In genomic region chr7:25305956-25306613, GRCm38 (mm10) we compare ENCODE assay signal across 8 mouse cellular contexts. TPM values are rescaled to one million over a fixed set of nuclear protein-coding genes. Genes with fewer than 3 reads are reported as not detected.
DNase-seq lines count a peak whose midpoint lies in the region; ATAC-seq and TF ChIP-seq lines count a peak whose summit lies in the region.

Gene Tmem145, plus strand, starts transcription at chr7:25306106.

- peak; percentile 73 for ATAC-seq in hindbrain, embryonic 13.5 days (ENCODE audit: low FRiP score)
- peak; percentile 78 for ATAC-seq in midbrain, embryonic 14.5 days (ENCODE audit: low FRiP score, low TSS enrichment)
- ATAC-seq in activated CD4-positive, CD25-positive, alpha-beta regulatory T cell, adult 4 months = no peak

- no peak within 1 kb of the TSS for H3K4me3 ChIP-seq in MEL (ENCODE audit: control insufficient read depth in 1 of 2, insufficient read depth in 1 of 2, low read depth in 2 of 2, low read length in 2 of 2)
- peak within 1 kb of the TSS; percentile 72 for H3K4me3 ChIP-seq in hindbrain, embryonic 13.5 days
- H3K4me3 ChIP-seq in limb, embryonic 10.5 days = peak within 1 kb of the TSS; percentile 59
- peak within 1 kb of the TSS; percentile 75 for H3K4me3 ChIP-seq in midbrain, embryonic 14.5 days (replicated peaks; ENCODE audit: low read depth, low read length)

- TF ChIP-seq CTCF in MEL (IDR thresholded peaks at IDR 0.05 in 2 of 3, conservative IDR thresholded peaks at IDR 0.05 in 1 of 3; ENCODE audit: control insufficient read depth in 1 of 3, insufficient read depth in 1 of 3, low read depth in 2 of 3, low read length in 3 of 3, poor library complexity in 1 of 3, severe bottlenecking in 1 of 3) = no peak

- TF ChIP-seq RAD21 in MEL (IDR thresholded peaks at IDR 0.05; ENCODE audit: low read depth, low read length) = no peak

- H3K9me3 ChIP-seq in MEL (replicated peaks; ENCODE audit: insufficient read depth, low read length) = no peaks in the 10 kb centered on the region
- no peaks in the 10 kb centered on the region for H3K9me3 ChIP-seq in hindbrain, embryonic 13.5 days
- no peaks in the 10 kb centered on the region for H3K9me3 ChIP-seq in limb, embryonic 10.5 days (replicated peaks)
- no peaks in the 10 kb centered on the region for H3K9me3 ChIP-seq in midbrain, embryonic 14.5 days (ENCODE audit: control insufficient read depth, low read length)

- intact Hi-C loops in gastrocnemius, postnatal 14 days (cut with DNase I; ENCODE audit: low total_unique reads) = no loop called here

- H3K9ac ChIP-seq in MEL (ENCODE audit: control insufficient read depth, low read depth, low read length, poor library complexity, severe bottlenecking) = no peak within 1 kb of the TSS
- peak within 1 kb of the TSS; percentile 93 for H3K9ac ChIP-seq in hindbrain, embryonic 13.5 days
- H3K9ac ChIP-seq in midbrain, embryonic 14.5 days (replicated peaks; ENCODE audit: low read length) = peak within 1 kb of the TSS; percentile 94

- no peaks in the 10 kb centered on the region for H3K4me1 ChIP-seq in MEL (ENCODE audit: control insufficient read depth in 1 of 2, insufficient read depth in 2 of 2, low read length in 2 of 2)
- peaks cover 20% of the 10 kb centered on the region for H3K4me1 ChIP-seq in hindbrain, embryonic 13.5 days (replicated peaks)
- H3K4me1 ChIP-seq in limb, embryonic 10.5 days = peaks cover 14% of the 10 kb centered on the region
- peaks cover 7% of the 10 kb centered on the region for H3K4me1 ChIP-seq in midbrain, embryonic 14.5 days (ENCODE audit: control insufficient read depth, insufficient read depth, low read length)

- WGBS in hindbrain, embryonic 13.5 days = under 1% methylated on average over 44 of the region's 47 CpGs
- under 1% methylated on average over 47 of the region's 47 CpGs for WGBS in limb, embryonic 10.5 days
- WGBS in midbrain, embryonic 14.5 days = under 1% methylated on average over 44 of the region's 47 CpGs

- H3K36me3 ChIP-seq in MEL (ENCODE audit: control insufficient read depth in 1 of 2, insufficient read depth in 2 of 2, low read length in 2 of 2) = no peaks in the 10 kb centered on the region
- H3K36me3 ChIP-seq in hindbrain, embryonic 13.5 days = peaks cover 14% of the 10 kb centered on the region
- no peaks in the 10 kb centered on the region for H3K36me3 ChIP-seq in limb, embryonic 10.5 days
- peaks cover 11% of the 10 kb centered on the region; the same call in 1 of the 2 replicates for H3K36me3 ChIP-seq in midbrain, embryonic 14.5 days (ENCODE audit: control insufficient read depth, insufficient read depth, low read length)

- no peak for TF ChIP-seq POLR2A in MEL (IDR thresholded peaks at IDR 0.05; ENCODE audit: control insufficient read depth in 1 of 2, insufficient read depth in 1 of 2, low read depth in 1 of 2, low read length in 2 of 2, poor library complexity in 1 of 2)

- peak within 1 kb of the TSS; percentile 80 for H3K4me2 ChIP-seq in hindbrain, embryonic 13.5 days
- peak within 1 kb of the TSS; percentile 85 for H3K4me2 ChIP-seq in midbrain, embryonic 14.5 days (ENCODE audit: low read length)

- peak; percentile 36 for DNase-seq in gastrocnemius, postnatal 14 days
- DNase-seq in gastrocnemius, adult 8-10 months (ENCODE audit: low spot score in 2 of 2) = no peak
- peak; percentile 69 for DNase-seq in MEL (ENCODE audit: low read depth, low spot score)
- DNase-seq in embryo, embryonic 11.5 days (ENCODE audit: low read depth, low spot score) = peak; percentile 75
- DNase-seq in limb, embryonic 10.5 days (ENCODE audit: low spot score) = peak; percentile 85
- peak; percentile 88 for DNase-seq in midbrain, embryonic 14.5 days

- H3K79me2 ChIP-seq in MEL (ENCODE audit: control insufficient read depth, insufficient read depth, low read length, poor library complexity) = no peaks in the 10 kb centered on the region

- peaks cover 1 to 2% of the 10 kb centered on the region in 2 experiments; a peak in 2 of 4 replicates for H3K27me3 ChIP-seq in MEL (ENCODE audit: control insufficient read depth in 1 of 2, insufficient read depth in 2 of 2, low read length in 2 of 2)
- H3K27me3 ChIP-seq in hindbrain, embryonic 13.5 days = peaks cover 23% of the 10 kb centered on the region
- peaks cover 60% of the 10 kb centered on the region for H3K27me3 ChIP-seq in limb, embryonic 10.5 days (ENCODE audit: low read depth, poor library complexity, severe bottlenecking)
- peaks cover under 1% of the 10 kb centered on the region; the same call in 1 of the 2 replicates for H3K27me3 ChIP-seq in midbrain, embryonic 14.5 days (ENCODE audit: control insufficient read depth, insufficient read depth, low read length)

- no peak within 1 kb of the TSS for H3K27ac ChIP-seq in MEL (ENCODE audit: control insufficient read depth, low read depth, low read length)
- peak within 1 kb of the TSS; percentile 95 for H3K27ac ChIP-seq in hindbrain, embryonic 13.5 days
- H3K27ac ChIP-seq in limb, embryonic 10.5 days = peak within 1 kb of the TSS; percentile 26; the same call in 1 of the 2 replicates
- peak within 1 kb of the TSS; percentile 92 for H3K27ac ChIP-seq in midbrain, embryonic 14.5 days (replicated peaks; ENCODE audit: low read depth, low read length)

- no peak for TF ChIP-seq EP300 in MEL (IDR thresholded peaks at IDR 0.05; ENCODE audit: low read depth in 1 of 2, low read length in 2 of 2)

TF ChIP-seq in MEL, 35 proteins besides CTCF, POLR2A, EP300 and RAD21:
- TF ChIP-seq SIN3A (IDR thresholded peaks at IDR 0.05; ENCODE audit: low read length) = 0 out of 2 replicates have a peak, but pooled peaks have one; percentile 26
- peak; percentile 43; the same call in 1 of the 2 replicates for TF ChIP-seq MXI1 (IDR thresholded peaks at IDR 0.05; ENCODE audit: low read depth, low read length)
- TF ChIP-seq NELFE (IDR thresholded peaks at IDR 0.05; ENCODE audit: low read depth, low read length) = no peak
- no peak for TF ChIP-seq HCFC1 (IDR thresholded peaks at IDR 0.05; ENCODE audit: low read depth, low read length)

RNA-seq across cellular contexts. Expression of gene Tmem145, which starts in this region (rescaled TPM):
- total RNA-seq in gastrocnemius, postnatal 14 days (2021) = not detected
- not detected for total RNA-seq in gastrocnemius, adult 8-10 months (2022)
- total RNA-seq in MEL (2012; rRNA removed) = not detected in 2 replicates
- not detected for polyA plus RNA-seq in MEL (2012; ENCODE audit: insufficient read depth in 1 of 2, insufficient read length in 2 of 2, low read depth in 1 of 2, low replicate concordance in 2 of 2, missing spikeins in 1 of 2)
- polyA plus RNA-seq in hindbrain, embryonic 13.5 days (2015; fragmentation: Nextera tagmentation; extraction: Ambion mirVana) = 49.5 and 50.6 TPM in 2 replicates
- 0.14 and 0.38 TPM in 2 replicates for polyA plus RNA-seq in limb, embryonic 10.5 days (2016; fragmentation: Nextera tagmentation; extraction: Ambion mirVana)
- polyA plus RNA-seq in midbrain, embryonic 14.5 days (2014; fragmentation: Nextera tagmentation; extraction: Ambion mirVana) = 68.6 and 77.8 TPM in 2 replicates
- polyA plus RNA-seq in activated CD4-positive, CD25-positive, alpha-beta regulatory T cell, adult 4 months (2017; shearing (Covaris generic)) = not detected

Comparison
In these comparisons a context has a peak if more than half of its experiments do, and no peak if none do; other contexts are left out.
1. RNA of gene Tmem145 (polyA plus RNA-seq): 68.6 to 77.8 TPM in midbrain, embryonic 14.5 days and 49.5 to 50.6 TPM in hindbrain, embryonic 13.5 days; 0.14 to 0.38 TPM in limb, embryonic 10.5 days, not detected in MEL and not detected in activated CD4-positive, CD25-positive, alpha-beta regulatory T cell, adult 4 months; every median in the first group is over 10 times any median in the second.
2. Peak in DNase-seq in gastrocnemius, postnatal 14 days; RNA of the gene not detected or under 1 TPM.
3. Peak in DNase-seq in MEL; RNA of the gene not detected or under 1 TPM.
4. Peak in DNase-seq, H3K4me3 ChIP-seq and H3K27ac ChIP-seq in limb, embryonic 10.5 days; RNA of the gene not detected or under 1 TPM.
5. DNase-seq: peak in embryo, embryonic 11.5 days (single experiment) and midbrain, embryonic 14.5 days (single experiment); none in gastrocnemius, adult 8-10 months (0 of 2).
6. H3K4me3 ChIP-seq: peak in hindbrain, embryonic 13.5 days (single experiment) and midbrain, embryonic 14.5 days (single experiment); none in MEL (0 of 2).